8 mouse cellular contexts compared by ENCODE assay signal in genomic region chr11:101626649-101626994, GRCm38 (mm10). TPM values are rescaled to one million over a fixed set of nuclear protein-coding genes. Genes with fewer than 3 reads are reported as not detected.
DNase-seq lines count a peak whose midpoint lies in the region; ATAC-seq lines count a peak whose summit lies in the region.

No protein-coding gene starts in this region.

- peak overlapping the region; percentile 69 for H3K4me2 ChIP-seq in heart, embryonic 11.5 days
- H3K4me2 ChIP-seq in hindbrain, embryonic 11.5 days (replicated peaks; ENCODE audit: low read depth, low read length) = peak overlapping the region; percentile 56

- H3K4me3 ChIP-seq in heart, embryonic 11.5 days (ENCODE audit: low read depth, low read length) = peak overlapping the region; percentile 42
- H3K4me3 ChIP-seq in hindbrain, embryonic 11.5 days (ENCODE audit: low read depth, low read length) = peak overlapping the region; percentile 30

- no peaks in the 10 kb centered on the region for H3K9me3 ChIP-seq in heart, embryonic 11.5 days (replicated peaks; ENCODE audit: control insufficient read depth, low read length)
- H3K9me3 ChIP-seq in hindbrain, embryonic 11.5 days (ENCODE audit: control insufficient read depth, low read length) = no peaks in the 10 kb centered on the region

- no peaks in the 10 kb centered on the region for H3K36me3 ChIP-seq in heart, embryonic 11.5 days (ENCODE audit: control insufficient read depth, insufficient read depth, low read length)
- no peaks in the 10 kb centered on the region for H3K36me3 ChIP-seq in hindbrain, embryonic 11.5 days (ENCODE audit: control insufficient read depth, insufficient read depth, low read length)

- DNase-seq in heart, postnatal 25 days (ENCODE audit: low spot score) = no peak
- DNase-seq in T-cell, adult 2 months (ENCODE audit: low spot score) = peak; percentile 15
- no peak for DNase-seq in hindbrain, embryonic 11.5 days (ENCODE audit: low spot score)
- no peak for DNase-seq in urinary bladder, postnatal 36 days (ENCODE audit: low spot score in 2 of 2)
- no peak for DNase-seq in right cerebral cortex, adult 2 months (ENCODE audit: low spot score in 2 of 2)
- DNase-seq in yolk sac, embryonic 10.5 days (ENCODE audit: low spot score) = no peak

- 6% methylated on average over 8 of the region's 8 CpGs for WGBS in heart, embryonic 11.5 days (ENCODE audit: insufficient replicate concordance)
- 6% methylated on average over 8 of the region's 8 CpGs for WGBS in hindbrain, embryonic 11.5 days

- 0 out of 2 replicates have a peak, but pooled peaks have one; percentile 15 for ATAC-seq in heart, embryonic 11.5 days (replicated peaks; ENCODE audit: insufficient number of reproducible peaks, low FRiP score, low TSS enrichment)
- peak; percentile 39 for ATAC-seq in hindbrain, embryonic 11.5 days (ENCODE audit: low FRiP score)
- peak; percentile 21 for ATAC-seq in megakaryocyte-erythroid progenitor cell, adult 5-6 weeks (replicated peaks; ENCODE audit: low FRiP score, low TSS enrichment, poor library complexity, severe bottlenecking)

- H3K27me3 ChIP-seq in heart, embryonic 11.5 days (ENCODE audit: control insufficient read depth, insufficient read depth, low read length) = no peaks in the 10 kb centered on the region
- H3K27me3 ChIP-seq in hindbrain, embryonic 11.5 days (ENCODE audit: control insufficient read depth, insufficient read depth, low read length) = no peaks in the 10 kb centered on the region

- no peaks in the 10 kb centered on the region for H3K4me1 ChIP-seq in heart, embryonic 11.5 days (ENCODE audit: control insufficient read depth, insufficient read depth, low read length)
- H3K4me1 ChIP-seq in hindbrain, embryonic 11.5 days (replicated peaks; ENCODE audit: control insufficient read depth, insufficient read depth, low read length) = no peaks in the 10 kb centered on the region

- H3K9ac ChIP-seq in heart, embryonic 11.5 days (ENCODE audit: low read depth, low read length) = peak overlapping the region; percentile 82
- H3K9ac ChIP-seq in hindbrain, embryonic 11.5 days (ENCODE audit: low read depth, low read length) = peak overlapping the region; percentile 60

- H3K27ac ChIP-seq in heart, embryonic 11.5 days (ENCODE audit: low read depth, low read length) = peak overlapping the region; percentile 100
- H3K27ac ChIP-seq in hindbrain, embryonic 11.5 days (ENCODE audit: low read depth, low read length) = peak overlapping the region; percentile 91

- intact Hi-C loops in heart, postnatal 25 days (cut with DNase I) = no loop called here

RNA-seq across cellular contexts. Expression of gene Rdm1, which starts 0.4 kb away (rescaled TPM):
- polyA plus RNA-seq in heart, embryonic 11.5 days (2014; fragmentation: Nextera tagmentation; extraction: Ambion mirVana) = 27.9 and 28.2 TPM in 2 replicates
- 10 to 100 TPM; 39.1 to 39.3 TPM for total RNA-seq in heart, postnatal 25 days (2021)
- polyA plus RNA-seq in hindbrain, embryonic 11.5 days (2014; fragmentation: Nextera tagmentation; extraction: Ambion mirVana) = 34.5 and 35.5 TPM in 2 replicates
- total RNA-seq in megakaryocyte-erythroid progenitor cell, adult 5-6 weeks (2014; fragmentation: Nextera tagmentation) = 13.0 and 21.8 TPM in 2 replicates
- 2.0 and 5.3 TPM in 2 replicates for total RNA-seq in megakaryocyte-erythroid progenitor cell, adult 5-6 weeks (2017)

RNA-seq across cellular contexts. Expression of gene Gm11634, which starts 27.6 kb away (rescaled TPM):
- not detected in 2 replicates for polyA plus RNA-seq in heart, embryonic 11.5 days (2014; fragmentation: Nextera tagmentation; extraction: Ambion mirVana)
- total RNA-seq in heart, postnatal 25 days (2021) = not detected
- polyA plus RNA-seq in hindbrain, embryonic 11.5 days (2014; fragmentation: Nextera tagmentation; extraction: Ambion mirVana) = not detected in 2 replicates
- total RNA-seq in megakaryocyte-erythroid progenitor cell, adult 5-6 weeks (2014; fragmentation: Nextera tagmentation) = not detected in 2 replicates
- total RNA-seq in megakaryocyte-erythroid progenitor cell, adult 5-6 weeks (2017) = not detected in 2 replicates

RNA-seq across cellular contexts. Expression of gene Arl4d, which starts 38.7 kb away (rescaled TPM):
- 9.4 and 10.5 TPM in 2 replicates for polyA plus RNA-seq in heart, embryonic 11.5 days (2014; fragmentation: Nextera tagmentation; extraction: Ambion mirVana)
- 10 to 100 TPM; 21.6 to 31.0 TPM for total RNA-seq in heart, postnatal 25 days (2021)
- polyA plus RNA-seq in hindbrain, embryonic 11.5 days (2014; fragmentation: Nextera tagmentation; extraction: Ambion mirVana) = 14.1 and 14.2 TPM in 2 replicates
- total RNA-seq in megakaryocyte-erythroid progenitor cell, adult 5-6 weeks (2014; fragmentation: Nextera tagmentation) = 0.22 TPM in 1 of 2 replicates, not detected in the other
- 5.8 TPM in 1 of 2 replicates, not detected in the other for total RNA-seq in megakaryocyte-erythroid progenitor cell, adult 5-6 weeks (2017)

RNA-seq across cellular contexts. Expression of gene Tmem106a, which starts 44.6 kb away (rescaled TPM):
- 3.3 and 4.4 TPM in 2 replicates for polyA plus RNA-seq in heart, embryonic 11.5 days (2014; fragmentation: Nextera tagmentation; extraction: Ambion mirVana)
- total RNA-seq in heart, postnatal 25 days (2021) = 1 to 10 TPM; 3.6 to 3.8 TPM
- 3.4 and 3.5 TPM in 2 replicates for polyA plus RNA-seq in hindbrain, embryonic 11.5 days (2014; fragmentation: Nextera tagmentation; extraction: Ambion mirVana)
- total RNA-seq in megakaryocyte-erythroid progenitor cell, adult 5-6 weeks (2014; fragmentation: Nextera tagmentation) = 0.85 and 1.7 TPM in 2 replicates
- 0.80 TPM in 1 of 2 replicates, not detected in the other for total RNA-seq in megakaryocyte-erythroid progenitor cell, adult 5-6 weeks (2017)
